Mouse (Mus musculus) cortical plate, adult 2 months (tissue): ENCODE results near the gene Hdhd3. TPM values are rescaled to one million over a fixed set of nuclear protein-coding genes. Genes with fewer than 3 reads are reported as not detected.

ENCODE experiments used
- H3K27ac ChIP-seq: fragments of 200-500 bp; 2 replicates; pipeline ENCODE4 v1.5.1; 2012; ENCODE audit warnings: low read length, control low read depth, inconsistent platforms; ENCODE audit not compliant: insufficient read depth
- H3K4me1 ChIP-seq: fragments of 200-500 bp; 2 replicates; pipeline ENCODE4 v1.6.1; 2011; ENCODE audit warnings: low read length; ENCODE audit not compliant: control insufficient read depth, insufficient read depth
- H3K4me3 ChIP-seq: fragments of 200-500 bp; 2 replicates; pipeline ENCODE4 v1.5.1; 2011; ENCODE audit warnings: mild to moderate bottlenecking, low read length, control low read depth; ENCODE audit not compliant: insufficient read depth
- CTCF ChIP-seq: fragments of 200-500 bp; IDR thresholded peaks from 2 replicates; pipeline ENCODE4 v1.5.1; 2011; ENCODE audit warnings: mild to moderate bottlenecking, control low read depth, low read length; ENCODE audit not compliant: insufficient read depth; ENCODE audit errors: extremely low read depth
- POLR2A ChIP-seq: fragments of 200-500 bp; IDR thresholded peaks from 2 replicates; pipeline ENCODE4 v1.6.1; 2011; ENCODE audit warnings: mild to moderate bottlenecking, low read length, control low read depth; ENCODE audit not compliant: insufficient read depth; ENCODE audit errors: extremely low read depth
- polyA plus RNA-seq: library from polyadenylated mRNA; depleted of rRNA; stranded (reverse); fragments of >200 nt; gene quantifications from 2 replicates; pipeline ENCODE4 v1.2.3, GENCODE M21; 2012

Hdhd3 gene
- polyA plus RNA-seq, 1 experiment, result 7.6 TPM

DNA sequence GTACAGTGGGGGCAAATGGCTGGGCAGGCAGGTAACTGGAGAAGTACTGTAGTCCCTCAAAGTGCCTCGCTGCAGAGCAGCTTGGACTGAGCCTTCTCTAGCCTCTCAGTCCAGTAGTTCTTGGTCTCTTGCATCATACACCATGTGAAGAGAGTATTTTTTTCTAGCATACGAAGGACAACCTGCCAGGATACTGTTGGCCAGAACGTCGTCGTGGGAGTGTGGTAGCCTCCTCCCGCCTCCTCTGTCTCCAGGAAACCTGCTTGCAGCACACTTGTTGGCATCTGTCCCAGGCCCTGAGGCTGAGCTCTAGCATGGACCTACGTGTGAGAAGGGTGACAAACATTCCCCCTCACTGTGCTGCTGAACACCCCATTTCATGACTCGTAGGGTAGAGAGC is 6.5 kb downstream of the Hdhd3 start:
- TF ChIP-seq CTCF (no peak), POLR2A (no peak)
- Histone ChIP-seq H3K4me1 (peaks cover 5% of the 10 kb centered on the region), H3K4me3 (no peak overlapping the region), H3K27ac (no peak overlapping the region)

DNA sequence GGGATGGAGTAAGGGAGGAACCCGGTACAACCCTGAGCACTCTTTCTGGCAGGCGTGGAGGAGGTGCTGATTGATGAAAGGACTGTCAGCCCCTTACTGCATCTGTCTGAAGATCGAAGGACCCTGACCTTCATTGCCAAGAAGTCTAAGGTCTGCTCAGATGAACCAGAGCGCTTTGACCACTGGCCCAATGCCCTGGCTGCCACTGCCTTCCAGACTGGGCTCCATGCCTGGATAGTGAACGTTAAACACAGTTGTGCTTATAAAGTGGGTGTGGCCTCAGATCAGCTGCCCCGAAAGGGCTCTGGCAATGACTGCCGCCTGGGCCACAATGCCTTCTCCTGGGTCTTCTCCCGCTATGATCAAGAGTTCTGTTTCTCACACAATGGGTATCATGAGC is 7.3 kb downstream of the Hdhd3 start:
- Histone ChIP-seq H3K4me1 (peaks cover 5% of the 10 kb centered on the region), H3K27ac (no peak overlapping the region), H3K4me3 (no peak overlapping the region)
- TF ChIP-seq POLR2A, result no peak
- no peak for TF ChIP-seq CTCF

DNA sequence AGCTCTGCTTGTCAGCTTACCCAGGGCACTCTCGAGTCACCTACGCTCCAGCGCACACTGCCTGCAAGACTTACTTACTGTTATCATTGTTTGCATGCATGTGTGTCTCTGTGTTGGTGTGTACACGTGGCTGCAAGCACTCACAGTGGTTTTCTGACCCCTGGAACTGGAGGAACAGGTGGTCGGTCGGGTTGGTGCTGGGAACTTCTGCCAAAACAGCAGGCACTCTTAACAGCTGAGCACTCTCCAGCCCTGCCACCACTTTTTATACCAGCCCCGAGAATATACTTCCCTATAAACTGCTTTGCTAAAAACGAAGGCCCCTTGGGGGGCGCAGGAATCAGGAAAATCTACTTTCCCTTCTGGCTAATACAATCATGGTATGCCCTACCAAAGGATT is 9.0 kb downstream of the Hdhd3 start:
- no peak for TF ChIP-seq POLR2A
- TF ChIP-seq CTCF, result no peak
- H3K4me1 ChIP-seq, result peaks cover 5% of the 10 kb centered on the region
- no peak overlapping the region for H3K27ac ChIP-seq
- H3K4me3 ChIP-seq, result no peak overlapping the region

DNA sequence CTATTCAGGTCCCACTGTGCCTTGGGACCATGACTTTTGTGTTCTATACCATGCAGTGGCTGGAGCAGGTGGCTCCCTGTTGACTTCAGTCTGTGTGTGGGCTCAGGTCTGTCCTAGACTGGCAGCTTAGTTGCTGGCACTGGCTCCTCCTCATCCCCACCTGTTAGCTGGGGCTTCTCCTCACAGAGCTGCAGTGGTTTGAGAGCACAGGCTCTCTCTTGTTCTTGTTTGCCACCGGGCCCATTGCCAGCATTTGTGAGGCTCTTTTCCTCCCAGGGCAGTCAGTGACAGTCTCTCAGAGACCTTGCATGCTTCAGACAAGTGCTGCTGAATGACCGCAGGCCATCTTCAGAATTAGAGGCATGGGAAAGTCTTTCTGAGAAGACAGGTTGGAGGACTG is 10.6 kb downstream of the Hdhd3 start:
- no peak for TF ChIP-seq POLR2A
- no peak for TF ChIP-seq CTCF
- no peak overlapping the region for H3K27ac ChIP-seq
- peaks cover 5% of the 10 kb centered on the region for H3K4me1 ChIP-seq
- H3K4me3 ChIP-seq, result no peak overlapping the region

DNA sequence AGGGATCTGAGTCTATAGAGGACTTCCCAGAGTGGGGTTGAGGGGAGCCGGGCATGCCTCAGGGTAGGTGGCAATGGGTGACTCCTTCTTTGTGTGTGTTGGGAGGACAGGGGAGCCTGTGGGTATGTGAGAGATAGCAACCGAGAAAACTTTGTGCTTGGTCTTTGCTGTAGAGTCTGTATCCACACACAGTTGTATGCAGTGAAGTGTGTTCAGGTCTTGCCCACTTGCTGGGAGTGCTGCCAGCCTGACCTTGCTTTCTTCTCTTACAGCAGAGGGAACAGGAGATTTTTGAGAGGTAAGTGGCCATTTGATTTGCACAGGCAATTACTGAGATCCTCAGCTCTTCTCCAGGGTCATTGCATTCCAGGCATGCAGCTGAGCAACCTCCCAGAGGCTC is 15.4 kb downstream of the Hdhd3 start:
- Histone ChIP-seq H3K4me3 (no peak overlapping the region), H3K27ac (no peak overlapping the region), H3K4me1 (no peaks in the 10 kb centered on the region)
- TF ChIP-seq CTCF, result no peak
- no peak for TF ChIP-seq POLR2A

DNA sequence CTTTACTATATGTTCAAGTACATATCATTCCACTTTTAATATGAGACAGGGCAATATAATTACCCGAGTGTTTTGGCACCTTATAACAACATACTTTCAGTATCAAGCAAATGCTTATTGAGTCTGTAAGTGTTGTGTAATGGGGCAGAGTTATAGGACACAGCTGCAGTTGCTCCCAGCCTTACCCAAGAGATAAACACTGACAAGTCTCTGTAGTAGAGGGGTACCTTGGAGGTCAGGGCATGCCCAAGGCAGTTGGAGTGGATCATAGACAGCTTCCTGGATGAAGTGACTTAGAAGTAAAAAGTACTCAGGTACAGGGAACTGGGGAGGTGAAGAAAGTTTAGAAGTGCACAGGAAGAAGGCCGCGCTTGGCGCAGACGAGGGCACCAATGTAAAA is 16.1 kb downstream of the Hdhd3 start:
- H3K4me1 ChIP-seq, result no peaks in the 10 kb centered on the region
- H3K27ac ChIP-seq, result no peak overlapping the region
- TF ChIP-seq POLR2A (no peak), CTCF (no peak)
- H3K4me3 ChIP-seq, result no peak overlapping the region

DNA sequence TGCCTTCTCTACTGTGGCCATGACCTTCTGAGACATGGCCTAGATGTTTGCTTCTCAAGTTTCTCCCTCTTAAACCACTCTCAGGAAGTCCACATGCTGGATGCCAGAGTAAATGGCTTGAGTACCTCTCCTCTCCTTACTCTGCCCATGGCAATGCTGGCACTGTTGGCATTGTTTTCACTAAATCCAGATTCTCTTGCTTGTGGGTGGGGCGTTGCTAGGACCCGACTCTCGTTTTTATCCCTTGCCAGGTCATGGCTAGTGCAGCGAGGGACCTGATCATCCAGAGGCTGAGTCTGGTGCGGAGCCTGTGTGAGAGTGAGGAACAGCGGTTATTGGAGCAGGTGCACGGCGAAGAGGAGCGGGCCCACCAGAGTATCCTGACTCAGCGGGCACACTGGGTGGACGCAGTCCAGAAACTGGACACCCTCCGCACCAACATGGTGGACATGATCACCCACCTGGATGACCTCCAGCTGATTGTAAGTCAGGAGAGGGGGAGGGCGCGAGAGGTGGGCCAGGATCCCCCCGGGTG is 17.0 kb downstream of the Hdhd3 start:
- Histone ChIP-seq H3K27ac (no peak overlapping the region), H3K4me1 (no peaks in the 10 kb centered on the region), H3K4me3 (no peak overlapping the region)
- TF ChIP-seq POLR2A (no peak), CTCF (no peak)

DNA sequence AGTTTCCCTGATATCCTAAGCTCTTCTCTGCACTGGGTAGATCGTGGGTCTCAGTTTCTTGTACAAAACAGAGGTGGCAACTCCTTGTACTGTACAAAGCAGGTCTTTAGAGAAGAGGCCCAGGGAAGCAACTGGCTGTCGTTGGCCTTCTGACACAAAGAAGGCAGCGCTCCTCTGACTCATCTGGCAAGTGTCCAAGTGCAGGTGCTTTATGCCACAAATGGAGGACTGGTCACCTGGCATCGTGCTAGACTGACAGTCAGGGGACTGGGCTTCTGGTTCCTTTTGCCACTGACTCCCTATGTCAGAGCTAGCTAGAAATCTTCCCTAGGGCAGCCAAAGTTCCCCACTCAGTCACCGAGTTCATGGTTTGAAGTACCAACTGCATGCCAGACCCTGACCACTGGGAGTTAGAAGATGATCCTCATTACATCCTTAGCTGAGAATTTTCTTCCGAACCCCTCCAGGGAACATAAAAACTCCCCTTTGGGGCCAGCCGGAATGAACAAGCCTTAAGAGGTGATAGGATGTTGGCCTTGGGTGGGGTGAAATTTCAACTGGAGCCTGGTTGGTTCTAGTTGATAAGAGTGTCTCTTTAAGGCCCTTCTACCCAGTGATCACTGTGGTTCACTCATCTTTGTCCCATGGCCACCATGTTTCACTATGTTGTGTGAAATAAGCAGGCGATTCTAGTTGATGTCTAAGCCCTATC is 17.7 kb downstream of the Hdhd3 start:
- no peaks in the 10 kb centered on the region for H3K4me1 ChIP-seq
- H3K4me3 ChIP-seq, result no peak overlapping the region
- TF ChIP-seq CTCF, result no peak
- no peak for TF ChIP-seq POLR2A
- H3K27ac ChIP-seq, result no peak overlapping the region

DNA sequence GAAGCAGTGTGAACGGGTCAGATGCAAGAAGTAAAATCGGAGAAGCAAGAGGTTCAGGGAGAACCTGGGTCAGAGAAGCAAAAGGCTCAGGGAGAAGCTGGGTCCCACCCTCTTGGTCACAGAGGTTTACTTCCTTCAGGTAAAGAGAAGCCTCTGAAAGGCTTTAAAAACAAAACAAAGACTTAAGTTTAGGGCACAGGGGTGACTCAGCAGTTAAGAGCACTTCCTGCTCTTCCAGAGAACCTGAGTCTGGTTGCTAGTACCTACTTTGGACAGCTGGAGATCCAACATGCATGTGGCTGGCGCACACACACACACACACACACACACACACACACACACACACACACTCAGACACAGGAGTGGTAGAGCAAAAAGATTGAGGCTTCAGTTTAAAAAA is 18.3 kb downstream of the Hdhd3 start:
- no peak overlapping the region for H3K4me3 ChIP-seq
- TF ChIP-seq POLR2A (no peak), CTCF (no peak)
- H3K4me1 ChIP-seq, result no peaks in the 10 kb centered on the region
- H3K27ac ChIP-seq, result no peak overlapping the region
